Mouse (Mus musculus) embryonic fibroblast, embryonic 13.5 days (primary cell): ENCODE data around the gene Exoc6. TPM values are rescaled to one million over a fixed set of nuclear protein-coding genes. Genes with fewer than 3 reads are reported as not detected.
"Not testable (repeated sequence)": the region's sequence is repeated elsewhere in the genome, so short reads cannot be mapped to it uniquely, and the experiment has no call there.

Experiments
- H3K27ac ChIP-seq: 2 replicates; pipeline ENCODE4 v1.5.1; 2012; ENCODE audit warnings: low read length, control low read depth, inconsistent platforms; ENCODE audit not compliant: insufficient read depth
- H3K4me1 ChIP-seq: 2 replicates; pipeline ENCODE4 v1.6.1; 2011; ENCODE audit warnings: low read length; ENCODE audit not compliant: control insufficient read depth, insufficient read depth
- H3K4me3 ChIP-seq: 2 replicates; pipeline ENCODE4 v1.5.1; 2011; ENCODE audit warnings: mild to moderate bottlenecking, control low read depth, low read length; ENCODE audit not compliant: insufficient read depth
- CTCF ChIP-seq: IDR thresholded peaks from 2 replicates; pipeline ENCODE4 v1.5.1; 2011; ENCODE audit warnings: mild to moderate bottlenecking, control low read depth, low read length, moderate library complexity, borderline replicate concordance; ENCODE audit not compliant: insufficient read depth
- POLR2A ChIP-seq: IDR thresholded peaks from 2 replicates; pipeline ENCODE4 v1.6.1; 2011; ENCODE audit warnings: low read depth, mild to moderate bottlenecking, control low read depth, low read length, moderate library complexity
- polyA plus RNA-seq: library from polyadenylated mRNA; stranded (reverse); fragments of >200 nt; gene quantifications from 2 replicates; pipeline ENCODE4 v1.2.4, GENCODE M21; 2011; ENCODE audit warnings: low read depth; ENCODE audit not compliant: missing spikeins, insufficient read length

The Exoc6 gene
- polyA plus RNA-seq, 1 experiment: 3.2 TPM

DNA sequence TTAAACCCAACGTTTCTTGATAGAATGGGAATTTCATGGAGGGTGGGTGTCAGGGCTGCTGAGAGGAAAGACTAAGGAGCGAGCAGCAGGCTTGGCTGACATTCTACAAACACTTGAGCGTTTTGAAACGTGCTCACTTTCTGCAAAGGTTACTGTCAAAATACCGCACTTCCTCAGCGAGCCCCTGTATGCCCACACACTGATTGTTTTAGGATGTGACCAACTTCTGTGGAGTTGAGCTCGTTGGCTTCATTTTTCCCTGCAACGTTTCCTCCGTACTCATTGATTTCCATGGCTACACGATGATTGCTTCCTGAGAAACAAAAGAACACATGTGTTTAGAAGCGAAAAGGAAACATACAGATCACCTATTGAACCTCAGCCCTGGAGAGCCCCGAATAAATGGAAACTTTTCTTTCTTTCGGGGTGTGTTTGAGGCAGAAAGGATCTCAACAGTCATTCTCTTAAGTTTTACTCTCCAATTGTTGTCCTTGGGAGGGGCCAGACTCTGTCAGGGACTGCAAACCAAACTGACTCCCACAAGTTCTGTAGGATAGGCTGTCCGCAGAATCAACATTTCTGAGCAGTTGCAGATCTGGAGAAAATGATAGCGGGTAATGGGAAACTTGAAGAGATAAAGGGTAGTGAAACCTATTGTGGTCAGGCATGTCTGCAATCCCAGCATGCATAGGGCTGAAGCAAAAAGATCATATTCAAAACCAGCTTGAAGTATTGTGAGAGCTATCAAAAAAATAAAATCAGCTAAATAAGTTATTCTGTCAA is 26.7 kb upstream of the Exoc6 start:
- Histone ChIP-seq H3K4me1 (no peaks in the 10 kb centered on the region), H3K27ac (no peak overlapping the region), H3K4me3 (no peak overlapping the region)
- no peak for TF ChIP-seq CTCF
- no peak for TF ChIP-seq POLR2A

DNA sequence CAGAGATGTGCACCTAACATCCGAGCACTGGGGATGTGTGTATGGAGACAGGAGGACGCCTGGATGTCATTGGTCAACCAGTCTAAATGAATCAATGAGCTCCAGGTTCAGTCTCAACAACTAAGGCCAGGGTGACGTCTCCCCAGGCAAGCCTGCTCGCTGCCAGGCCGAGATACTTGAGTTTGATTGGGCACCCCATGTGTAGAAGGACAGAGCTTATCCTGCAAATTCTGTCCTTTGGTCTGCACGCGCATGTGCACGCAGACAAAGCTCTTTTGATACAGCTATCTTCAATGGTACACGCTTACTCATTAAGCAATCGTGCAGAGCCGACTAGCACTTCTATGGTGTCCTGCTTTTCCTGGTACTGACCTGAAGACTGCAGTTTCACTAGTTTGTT is 24.3 kb upstream of the Exoc6 start:
- no peaks in the 10 kb centered on the region for H3K4me1 ChIP-seq
- no peak for TF ChIP-seq POLR2A
- TF ChIP-seq CTCF: no peak

DNA sequence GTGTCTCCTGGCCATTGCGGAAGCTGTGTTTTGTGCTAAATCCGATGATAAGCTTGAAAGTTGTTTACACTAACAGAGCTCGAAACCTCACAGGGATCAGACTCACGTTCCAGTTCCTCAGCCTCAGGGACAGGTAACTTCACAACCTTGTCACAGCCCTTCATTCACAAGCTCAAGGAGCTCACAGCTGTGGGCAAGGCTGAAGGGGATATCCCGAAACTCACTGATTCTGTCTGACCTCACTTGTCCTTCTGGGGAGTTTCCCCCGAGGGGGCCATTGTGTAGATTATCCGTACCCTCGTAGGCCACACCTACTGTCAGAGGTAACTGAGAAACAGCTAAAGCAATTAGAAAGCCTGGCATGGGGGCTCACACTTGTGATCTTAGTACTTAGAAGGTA is 23.4 kb upstream of the Exoc6 start:
- H3K4me1 ChIP-seq: no peaks in the 10 kb centered on the region
- no peak overlapping the region for H3K4me3 ChIP-seq
- no peak for TF ChIP-seq POLR2A
- TF ChIP-seq CTCF: no peak
- no peak overlapping the region for H3K27ac ChIP-seq

More for the DNA sequence above, 24.3 kb upstream of the Exoc6 start:
- Histone ChIP-seq H3K27ac (no peak overlapping the region), H3K4me3 (no peak overlapping the region)

DNA sequence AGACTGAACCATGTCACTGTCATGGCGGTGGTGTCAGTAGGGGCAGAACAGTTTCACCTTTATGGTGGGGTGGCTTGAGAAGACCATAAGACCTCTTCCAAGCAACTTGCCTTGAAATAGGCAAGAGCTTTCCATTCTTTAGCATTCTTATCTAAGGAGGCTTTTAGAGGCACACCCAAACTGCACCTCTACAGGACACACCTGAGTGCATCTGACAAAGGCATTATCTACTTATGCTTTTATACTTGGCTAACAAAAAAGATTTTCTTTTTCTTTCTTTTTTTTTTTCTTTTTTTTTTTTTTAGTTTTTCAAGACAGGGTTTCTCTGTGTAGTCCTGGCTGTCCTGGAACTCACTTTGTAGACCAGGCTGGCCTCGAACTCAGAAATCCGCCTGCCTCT is 22.5 kb upstream of the Exoc6 start:
- not testable (repeated sequence) for H3K4me1 ChIP-seq, H3K27ac ChIP-seq, H3K4me3 ChIP-seq

DNA sequence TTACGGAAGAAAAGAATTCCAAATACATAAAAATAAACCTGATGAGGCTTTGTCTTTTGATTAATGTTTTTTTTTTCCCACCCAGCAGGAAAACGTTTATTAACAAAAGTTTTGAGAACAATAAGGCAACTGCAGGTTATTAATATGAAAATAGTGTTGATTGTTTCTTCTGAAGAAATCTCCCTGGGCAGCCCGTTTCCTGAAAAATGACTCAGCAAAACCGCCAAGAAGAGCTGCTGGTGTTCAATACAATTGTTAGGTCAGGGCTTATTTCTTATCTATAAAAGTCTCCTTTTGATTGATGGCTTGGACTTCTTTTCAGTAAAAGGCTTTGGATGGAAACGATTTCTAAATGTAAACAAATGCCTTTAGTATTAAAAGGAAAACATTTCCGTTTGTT is 21.6 kb upstream of the Exoc6 start:
- H3K27ac ChIP-seq: no peak overlapping the region
- no peak overlapping the region for H3K4me3 ChIP-seq
- TF ChIP-seq CTCF (no peak), POLR2A (no peak)
- no peaks in the 10 kb centered on the region for H3K4me1 ChIP-seq

DNA sequence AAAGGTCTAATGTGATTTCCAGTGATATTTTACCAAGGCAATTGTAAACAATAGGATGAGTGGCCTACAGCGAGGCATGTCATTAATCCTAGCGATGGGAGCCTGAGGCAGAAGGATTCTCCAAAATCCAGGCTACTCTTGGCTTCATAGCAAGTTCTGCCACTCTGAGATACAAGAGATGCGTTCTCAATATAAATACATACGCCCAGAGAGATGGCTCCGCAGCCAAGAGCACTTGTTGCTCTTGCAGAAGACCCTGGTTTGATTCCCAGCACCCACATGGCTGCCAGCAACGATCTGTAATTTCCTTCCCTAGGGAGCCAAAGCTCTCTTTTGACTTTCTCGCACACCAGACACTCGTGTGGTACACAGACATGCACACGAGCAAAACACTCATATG is 20.9 kb upstream of the Exoc6 start:
- Histone ChIP-seq H3K4me1 (no peaks in the 10 kb centered on the region), H3K4me3 (no peak overlapping the region), H3K27ac (no peak overlapping the region)
- TF ChIP-seq POLR2A: no peak

DNA sequence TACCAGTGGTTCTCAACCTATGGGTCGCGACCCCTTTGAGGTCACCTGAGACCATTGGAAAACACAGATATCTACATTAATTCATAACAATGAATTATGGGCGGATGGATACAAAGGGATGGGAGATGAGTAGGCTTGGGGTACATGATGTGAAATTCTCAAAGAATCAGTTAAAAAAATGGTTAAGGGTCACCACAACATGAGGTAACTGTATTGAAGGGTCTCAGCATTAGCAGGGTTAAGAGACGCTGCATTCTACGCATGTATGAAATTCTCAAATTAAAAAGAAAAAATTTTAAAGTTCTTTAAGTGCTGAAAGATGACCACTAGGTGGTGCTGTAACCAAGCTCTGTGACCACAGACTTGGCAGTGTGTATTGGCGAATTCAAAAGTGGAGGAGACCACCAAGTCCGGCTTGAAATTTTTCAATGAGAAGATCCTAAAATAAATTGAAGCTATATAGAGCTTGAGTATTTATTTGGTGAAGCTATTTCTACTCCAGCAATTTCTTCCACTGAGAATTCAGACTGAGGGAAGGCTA is 20.2 kb upstream of the Exoc6 start:
- TF ChIP-seq CTCF: no peak
- no peak for TF ChIP-seq POLR2A
- Histone ChIP-seq H3K4me1 (no peaks in the 10 kb centered on the region; the same call in 1 of the 2 replicates), H3K4me3 (no peak overlapping the region), H3K27ac (no peak overlapping the region)

DNA sequence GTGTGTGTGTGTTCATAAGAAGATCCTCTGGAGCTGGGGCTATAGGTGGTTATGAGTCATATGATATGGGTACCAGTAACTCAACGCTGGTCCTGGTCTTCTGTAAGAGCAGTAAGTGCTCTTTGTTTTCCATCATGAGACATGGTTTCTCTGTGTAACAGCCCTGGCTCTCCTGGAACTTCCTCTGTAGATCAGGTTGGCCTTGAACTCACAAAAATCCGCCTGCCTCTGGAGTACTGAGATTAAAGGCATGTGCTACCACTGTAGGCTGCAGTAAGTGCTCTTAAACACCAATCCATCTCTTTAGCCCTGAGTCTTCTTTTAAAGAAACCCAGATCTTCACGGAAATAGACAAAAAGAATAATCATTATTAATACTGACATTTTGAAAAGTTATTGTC is 19.6 kb upstream of the Exoc6 start:
- Histone ChIP-seq H3K4me3 (no peak overlapping the region), H3K4me1 (no peaks in the 10 kb centered on the region; the same call in 1 of the 2 replicates), H3K27ac (no peak overlapping the region)
- no peak for TF ChIP-seq CTCF
- no peak for TF ChIP-seq POLR2A

DNA sequence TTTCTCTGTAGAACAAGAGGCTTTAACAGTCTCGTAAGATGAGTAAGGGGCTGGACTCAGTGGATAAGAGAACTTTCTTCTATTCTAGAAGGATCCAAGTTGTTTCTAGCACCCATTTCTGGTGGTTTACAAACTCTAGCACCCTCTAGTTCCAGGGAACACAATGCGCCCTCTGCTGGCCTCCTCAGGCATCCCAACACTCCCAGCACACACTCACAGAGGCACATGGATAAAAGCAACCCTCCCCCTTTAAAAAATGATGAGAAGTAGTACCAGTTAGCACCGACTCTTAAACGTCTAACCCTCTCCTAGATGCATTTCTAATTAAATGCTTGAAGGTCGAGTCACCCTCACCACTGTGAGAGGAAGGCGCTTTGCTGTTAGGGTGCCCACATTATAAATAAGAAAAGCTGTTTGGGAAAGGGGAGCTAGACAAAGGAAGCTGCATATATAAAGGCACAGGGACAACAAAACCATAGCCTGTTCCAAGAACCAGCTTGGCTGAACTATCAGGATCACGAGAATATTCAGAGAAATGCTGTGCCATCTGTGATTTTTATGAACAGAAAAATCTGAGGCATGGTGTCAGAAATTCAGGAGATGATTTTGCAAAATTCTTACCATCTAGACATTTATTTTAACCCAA is 18.9 kb upstream of the Exoc6 start:
- TF ChIP-seq POLR2A (no peak), CTCF (peak; percentile 62; the same call in 1 of the 2 replicates)
- Histone ChIP-seq H3K4me1 (no peaks in the 10 kb centered on the region; the same call in 1 of the 2 replicates), H3K27ac (no peak overlapping the region), H3K4me3 (no peak overlapping the region)

DNA sequence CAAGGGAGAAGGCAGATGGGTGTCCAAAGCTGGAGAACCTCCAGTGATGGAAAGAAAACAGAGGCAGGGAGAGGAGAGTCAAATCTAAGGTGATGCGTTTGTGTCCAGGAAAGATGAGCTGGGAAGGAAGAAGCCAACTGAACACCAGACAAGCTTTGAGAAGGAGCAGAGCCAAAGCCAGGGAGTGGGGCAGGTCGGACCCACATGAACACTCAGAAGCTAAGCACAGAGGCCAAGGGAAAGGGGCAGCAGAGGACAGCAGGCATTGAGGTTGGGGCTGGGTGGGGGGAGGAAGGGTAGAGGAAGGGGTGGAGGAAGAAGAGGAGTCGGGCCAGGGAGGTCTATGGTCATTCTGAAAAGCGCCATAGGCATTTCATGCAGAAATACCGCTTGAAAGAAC is 17.0 kb upstream of the Exoc6 start:
- no peak overlapping the region for H3K4me3 ChIP-seq
- no peak for TF ChIP-seq CTCF
- no peak for TF ChIP-seq POLR2A

More for the DNA sequence above, 17.0 kb upstream of the Exoc6 start:
- no peak overlapping the region for H3K27ac ChIP-seq
- no peaks in the 10 kb centered on the region; the same call in 1 of the 2 replicates for H3K4me1 ChIP-seq
